Mouse (Mus musculus): ENCODE measurements around the gene Ndufc2. TPM values are rescaled to one million over a fixed set of nuclear protein-coding genes. Genes with fewer than 3 reads are reported as not detected.

Gene Ndufc2
- polyA plus RNA-seq, 1 experiment: 209 TPM

- H3K36me3 ChIP-seq (ENCODE audit: control insufficient read depth, insufficient read depth): peaks cover 3% of the 10 kb centered on the region
- H3K4me3 ChIP-seq (ENCODE audit: insufficient read depth, poor library complexity, severe bottlenecking): no peak overlapping the region
- no peaks in the 10 kb centered on the region for H3K79me3 ChIP-seq (ENCODE audit: low read depth)
- H3ac ChIP-seq (ENCODE audit: control insufficient read depth, insufficient read length, low read depth): no peak overlapping the region
- no peak for TF ChIP-seq CEBPB (IDR thresholded peaks at IDR 0.05; ENCODE audit: low read depth)
- TF ChIP-seq CTCF (IDR thresholded peaks at IDR 0.05; ENCODE audit: control insufficient read depth, insufficient read depth, insufficient read length): no peak
- TF ChIP-seq MAX (IDR thresholded peaks at IDR 0.05): no peak
- TF ChIP-seq MYOD1 (IDR thresholded peaks at IDR 0.05; ENCODE audit: control insufficient read depth, insufficient read length, low read depth): no peak
- no peak for TF ChIP-seq FOSL1 (IDR thresholded peaks at IDR 0.05; ENCODE audit: insufficient read depth, low read length, poor library complexity, severe bottlenecking)
- no peak for TF ChIP-seq MYOG (IDR thresholded peaks at IDR 0.05; ENCODE audit: control insufficient read depth, extremely low read depth, insufficient read length)
- no peak for TF ChIP-seq USF1 (IDR thresholded peaks at IDR 0.05; ENCODE audit: low read depth)
- no peaks in the 10 kb centered on the region for H3K27me3 ChIP-seq (ENCODE audit: control insufficient read depth, insufficient read depth, insufficient read length)
- no peaks in the 10 kb centered on the region for H3K79me2 ChIP-seq (ENCODE audit: control insufficient read depth, insufficient read depth)
Measured at GRCm38 (mm10) chr7:97411106-97411505, 11.3 kb downstream of the Ndufc2 start.

GRCm38 (mm10) chr7:97411575-97411974, 11.8 kb downstream of the Ndufc2 start:
- no peak overlapping the region for H3K4me3 ChIP-seq (ENCODE audit: insufficient read depth, poor library complexity, severe bottlenecking)
- no peaks in the 10 kb centered on the region for H3K79me2 ChIP-seq (ENCODE audit: control insufficient read depth, insufficient read depth)
- no peaks in the 10 kb centered on the region for H3K27me3 ChIP-seq (ENCODE audit: control insufficient read depth, insufficient read depth, insufficient read length)
- no peak for TF ChIP-seq CEBPB (IDR thresholded peaks at IDR 0.05; ENCODE audit: low read depth)
- TF ChIP-seq MYOD1 (IDR thresholded peaks at IDR 0.05; ENCODE audit: control insufficient read depth, insufficient read length, low read depth): no peak
- TF ChIP-seq CTCF (IDR thresholded peaks at IDR 0.05; ENCODE audit: control insufficient read depth, insufficient read depth, insufficient read length): no peak
- H3ac ChIP-seq (ENCODE audit: control insufficient read depth, insufficient read length, low read depth): no peak overlapping the region
- H3K79me3 ChIP-seq (ENCODE audit: low read depth): no peaks in the 10 kb centered on the region
- H3K36me3 ChIP-seq (ENCODE audit: control insufficient read depth, insufficient read depth): peaks cover 3% of the 10 kb centered on the region

GRCm38 (mm10) chr7:97413981-97414380, 14.2 kb downstream of the Ndufc2 start:
- H3K27me3 ChIP-seq (ENCODE audit: control insufficient read depth, insufficient read depth, insufficient read length): no peaks in the 10 kb centered on the region
- peaks cover 3% of the 10 kb centered on the region for H3K36me3 ChIP-seq (ENCODE audit: control insufficient read depth, insufficient read depth)
- TF ChIP-seq USF1 (IDR thresholded peaks at IDR 0.05; ENCODE audit: low read depth) (no peak), MYOG (IDR thresholded peaks at IDR 0.05; ENCODE audit: control insufficient read depth, extremely low read depth, insufficient read length) (no peak), CEBPB (IDR thresholded peaks at IDR 0.05; ENCODE audit: low read depth) (no peak), MYOD1 (IDR thresholded peaks at IDR 0.05; ENCODE audit: control insufficient read depth, insufficient read length, low read depth) (no peak), CTCF (IDR thresholded peaks at IDR 0.05; ENCODE audit: control insufficient read depth, insufficient read depth, insufficient read length) (no peak), MAX (IDR thresholded peaks at IDR 0.05) (no peak), FOSL1 (IDR thresholded peaks at IDR 0.05; ENCODE audit: insufficient read depth, low read length, poor library complexity, severe bottlenecking) (no peak)
- H3ac ChIP-seq (ENCODE audit: control insufficient read depth, insufficient read length, low read depth): no peak overlapping the region
- no peaks in the 10 kb centered on the region for H3K79me3 ChIP-seq (ENCODE audit: low read depth)
- no peak overlapping the region for H3K4me3 ChIP-seq (ENCODE audit: insufficient read depth, poor library complexity, severe bottlenecking)
- no peaks in the 10 kb centered on the region for H3K79me2 ChIP-seq (ENCODE audit: control insufficient read depth, insufficient read depth)

GRCm38 (mm10) chr7:97414426-97414825, 14.6 kb downstream of the Ndufc2 start:
- H3K36me3 ChIP-seq (ENCODE audit: control insufficient read depth, insufficient read depth): peaks cover under 1% of the 10 kb centered on the region
- TF ChIP-seq CEBPB (IDR thresholded peaks at IDR 0.05; ENCODE audit: low read depth): no peak
- no peak for TF ChIP-seq FOSL1 (IDR thresholded peaks at IDR 0.05; ENCODE audit: insufficient read depth, low read length, poor library complexity, severe bottlenecking)
- TF ChIP-seq MAX (IDR thresholded peaks at IDR 0.05): no peak
- TF ChIP-seq CTCF (IDR thresholded peaks at IDR 0.05; ENCODE audit: control insufficient read depth, insufficient read depth, insufficient read length): no peak
- TF ChIP-seq USF1 (IDR thresholded peaks at IDR 0.05; ENCODE audit: low read depth): no peak
- no peak for TF ChIP-seq MYOG (IDR thresholded peaks at IDR 0.05; ENCODE audit: control insufficient read depth, extremely low read depth, insufficient read length)
- no peak for TF ChIP-seq MYOD1 (IDR thresholded peaks at IDR 0.05; ENCODE audit: control insufficient read depth, insufficient read length, low read depth)
- H3K4me3 ChIP-seq (ENCODE audit: insufficient read depth, poor library complexity, severe bottlenecking): no peak overlapping the region
- no peaks in the 10 kb centered on the region for H3K79me3 ChIP-seq (ENCODE audit: low read depth)
- no peaks in the 10 kb centered on the region for H3K27me3 ChIP-seq (ENCODE audit: control insufficient read depth, insufficient read depth, insufficient read length)
- no peak overlapping the region for H3ac ChIP-seq (ENCODE audit: control insufficient read depth, insufficient read length, low read depth)
- no peaks in the 10 kb centered on the region for H3K79me2 ChIP-seq (ENCODE audit: control insufficient read depth, insufficient read depth)

- Histone ChIP-seq H3ac (ENCODE audit: control insufficient read depth, insufficient read length, low read depth) (no peak overlapping the region), H3K4me3 (ENCODE audit: insufficient read depth, poor library complexity, severe bottlenecking) (no peak overlapping the region), H3K36me3 (ENCODE audit: control insufficient read depth, insufficient read depth) (no peaks in the 10 kb centered on the region), H3K79me3 (ENCODE audit: low read depth) (no peaks in the 10 kb centered on the region), H3K27me3 (ENCODE audit: control insufficient read depth, insufficient read depth, insufficient read length) (no peaks in the 10 kb centered on the region), H3K79me2 (ENCODE audit: control insufficient read depth, insufficient read depth) (no peaks in the 10 kb centered on the region)
- TF ChIP-seq MYOG (IDR thresholded peaks at IDR 0.05; ENCODE audit: control insufficient read depth, extremely low read depth, insufficient read length): no peak
- no peak for TF ChIP-seq CTCF (IDR thresholded peaks at IDR 0.05; ENCODE audit: control insufficient read depth, insufficient read depth, insufficient read length)
- no peak for TF ChIP-seq FOSL1 (IDR thresholded peaks at IDR 0.05; ENCODE audit: insufficient read depth, low read length, poor library complexity, severe bottlenecking)
- no peak for TF ChIP-seq USF1 (IDR thresholded peaks at IDR 0.05; ENCODE audit: low read depth)
- no peak for TF ChIP-seq CEBPB (IDR thresholded peaks at IDR 0.05; ENCODE audit: low read depth)
- no peak for TF ChIP-seq MYOD1 (IDR thresholded peaks at IDR 0.05; ENCODE audit: control insufficient read depth, insufficient read length, low read depth)
- no peak for TF ChIP-seq MAX (IDR thresholded peaks at IDR 0.05)
Measured at GRCm38 (mm10) chr7:97414915-97415687, 15.3 kb downstream of the Ndufc2 start.

Measured in C2C12 (cell line).